Mouse (Mus musculus) brain, embryonic 14.5 days (tissue): ENCODE measurements at regions not wholly inside any gene's neighbourhood (a gene's known extent, or its start where the extent isn't known, plus 50 kb on each side); places are given as distances from the start of the nearest gene placed in this dataset.

Experiments used
- DNase-seq: peaks from one replicate; pipeline ENCODE4 v3.0.0-alpha.2; 2011; ENCODE audit warnings: low read depth
- CTCF ChIP-seq: fragments of 200-500 bp; IDR thresholded peaks from 2 replicates; pipeline ENCODE4 v1.5.1; 2012; ENCODE audit warnings: inconsistent platforms, mild to moderate bottlenecking, moderate library complexity, borderline replicate concordance; ENCODE audit not compliant: insufficient read depth, insufficient read length; ENCODE audit errors: extremely low read depth
- POLR2A ChIP-seq: fragments of 200-500 bp; IDR thresholded peaks from 2 replicates; pipeline ENCODE4 v1.6.1; 2012; ENCODE audit warnings: mild to moderate bottlenecking, inconsistent platforms, borderline replicate concordance; ENCODE audit not compliant: poor library complexity, insufficient read depth, insufficient read length, severe bottlenecking; ENCODE audit errors: extremely low read depth

DNA sequence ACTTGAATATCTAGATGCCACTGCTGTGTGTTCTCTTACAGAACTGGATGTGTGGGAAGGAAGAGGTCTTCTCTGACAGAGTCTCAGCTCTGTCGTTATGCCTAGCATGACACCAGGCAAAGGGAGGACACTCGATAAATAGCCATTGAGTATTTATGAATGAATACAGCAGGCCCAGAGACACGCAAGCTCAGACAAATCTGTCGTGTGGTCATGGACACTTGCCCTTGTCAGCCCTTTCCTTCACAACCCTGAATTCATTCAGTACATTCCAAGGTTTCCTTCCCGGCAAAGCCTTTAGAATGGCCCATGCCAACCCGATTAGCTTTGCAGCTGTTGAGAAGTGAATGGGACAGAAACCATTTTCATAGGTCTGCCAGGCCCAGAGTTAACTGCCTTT lies 176.1 kb upstream of the 1700066M21Rik start:
- TF ChIP-seq CTCF, result no peak
- TF ChIP-seq POLR2A, result no peak
- no peak for DNase-seq

GRCm38 (mm10) chr1:57204331-57204730 lies 173.1 kb upstream of the 1700066M21Rik start:
- peak; percentile 48 for DNase-seq
- TF ChIP-seq POLR2A (no peak), CTCF (no peak)

DNA sequence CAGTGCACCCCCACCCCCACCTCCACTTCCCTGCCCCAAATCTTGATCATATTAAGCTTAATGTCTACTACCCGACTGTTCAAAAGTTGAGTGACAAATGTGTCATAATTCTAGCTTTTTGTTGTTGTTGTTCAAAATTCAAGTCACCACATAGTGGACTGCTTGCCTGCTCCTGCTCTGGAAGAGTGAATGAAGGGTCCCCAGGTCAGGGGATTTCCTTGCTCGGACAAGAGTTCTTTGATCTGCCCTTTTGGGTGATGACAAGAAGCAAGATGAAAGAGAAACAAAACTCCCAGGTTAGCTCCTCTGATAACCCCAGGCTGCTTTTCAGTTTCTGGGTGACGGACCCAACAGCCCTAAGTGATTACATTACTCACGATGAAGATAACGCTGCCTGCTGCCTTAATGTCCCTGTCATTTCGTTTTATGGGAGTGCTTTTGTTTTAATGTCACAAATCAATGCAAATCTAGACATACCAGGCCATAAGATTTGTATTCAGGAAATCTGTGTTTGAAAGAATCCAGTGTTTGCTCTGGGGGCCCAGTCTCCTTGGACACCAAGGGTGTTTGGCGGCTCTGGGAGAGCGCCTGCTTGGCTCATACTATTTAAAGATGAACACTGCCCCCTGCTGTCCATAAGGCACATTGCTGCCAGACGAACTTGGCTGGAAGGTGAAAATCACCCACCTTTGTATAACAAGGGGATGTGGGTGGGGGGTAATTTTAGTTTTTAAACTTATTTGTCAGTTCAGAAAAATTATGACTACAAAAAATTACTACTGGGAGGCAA lies 172.0 kb upstream of the 1700066M21Rik start:
- TF ChIP-seq POLR2A, result no peak
- peak; percentile 89 for TF ChIP-seq CTCF
- DNase-seq, result peak; percentile 92

DNA sequence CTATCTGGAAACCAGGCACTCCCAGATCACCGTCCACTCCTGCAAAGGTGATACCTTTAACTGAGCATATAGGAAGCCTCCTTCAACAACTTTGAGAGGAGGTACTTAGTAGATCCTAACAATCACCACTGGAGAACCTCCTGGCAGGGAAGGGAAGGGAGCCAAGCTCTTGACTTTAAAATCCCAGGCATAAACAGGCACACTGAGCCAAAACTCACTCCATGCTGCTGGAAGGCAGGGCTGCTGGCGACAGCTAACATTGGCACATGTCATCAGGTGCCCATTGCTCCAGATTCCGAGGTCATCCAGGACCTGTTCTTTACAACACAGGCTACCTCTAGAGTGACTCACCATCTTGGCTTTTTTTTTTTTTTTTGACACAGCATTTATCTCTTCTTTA lies 170.9 kb upstream of the 1700066M21Rik start:
- TF ChIP-seq CTCF, result no peak
- TF ChIP-seq POLR2A, result no peak
- DNase-seq, result no peak

DNA sequence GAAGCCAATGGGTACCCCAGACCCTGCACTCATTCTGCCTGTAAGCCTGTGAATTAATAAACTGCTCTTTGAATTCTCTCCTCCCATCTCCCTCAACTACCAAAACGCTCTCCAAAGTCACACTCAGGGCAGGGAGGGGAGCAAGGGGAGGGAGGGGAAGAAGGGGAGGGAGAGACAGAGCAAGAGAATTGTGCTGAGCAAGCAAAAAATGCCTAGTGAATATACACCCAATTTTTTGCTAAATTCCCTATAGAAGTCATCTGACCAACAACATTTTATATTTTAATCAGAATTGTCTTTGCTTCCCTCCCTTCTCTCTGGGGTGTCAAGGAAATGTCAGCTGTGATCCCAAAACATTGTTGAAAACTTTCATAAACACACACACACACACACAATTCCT lies 170.5 kb upstream of the 1700066M21Rik start:
- no peak for DNase-seq
- TF ChIP-seq CTCF, result no peak
- TF ChIP-seq POLR2A, result no peak

DNA sequence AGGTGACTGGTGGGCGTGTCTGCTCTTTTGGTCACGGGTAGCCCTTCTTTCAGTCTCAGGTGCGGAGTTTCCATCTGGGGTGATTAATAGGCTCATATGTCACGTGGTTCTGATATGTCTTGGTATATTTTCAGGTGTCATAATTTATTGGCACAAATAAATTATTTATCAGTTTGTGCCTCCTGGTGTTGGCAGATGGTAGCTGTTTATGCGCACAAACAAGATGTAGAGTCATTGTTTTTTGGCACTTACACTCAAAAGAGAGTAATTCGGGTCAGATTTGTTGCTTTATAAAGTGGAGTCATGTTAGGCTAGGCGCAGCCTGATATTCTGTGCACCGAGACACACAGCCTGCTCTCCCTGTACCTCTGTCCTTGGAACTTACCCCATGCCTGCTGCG lies 169.0 kb upstream of the 1700066M21Rik start:
- TF ChIP-seq POLR2A (no peak), CTCF (no peak)
- peak; percentile 54 for DNase-seq

DNA sequence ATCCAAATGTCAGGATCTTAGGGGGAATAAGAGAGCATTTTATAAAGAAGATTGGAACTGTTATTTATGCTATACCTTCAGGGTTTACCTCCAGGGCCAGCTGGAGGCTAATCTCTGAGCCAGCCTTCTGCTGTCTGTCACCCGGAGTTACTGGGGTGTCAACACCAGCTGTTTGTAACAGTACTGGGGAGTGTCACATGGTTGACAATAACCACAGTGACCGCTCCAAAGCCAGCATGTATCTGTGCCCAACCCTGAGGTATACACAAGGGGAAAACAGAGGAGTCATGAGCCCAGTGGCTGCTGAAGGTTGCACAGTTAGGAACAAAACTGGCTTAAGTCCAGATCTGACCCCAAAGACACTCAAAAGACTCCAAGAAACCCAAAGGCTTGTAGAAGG lies 168.1 kb upstream of the 1700066M21Rik start:
- DNase-seq, result peak; percentile 76
- TF ChIP-seq CTCF (no peak), POLR2A (no peak)

DNA sequence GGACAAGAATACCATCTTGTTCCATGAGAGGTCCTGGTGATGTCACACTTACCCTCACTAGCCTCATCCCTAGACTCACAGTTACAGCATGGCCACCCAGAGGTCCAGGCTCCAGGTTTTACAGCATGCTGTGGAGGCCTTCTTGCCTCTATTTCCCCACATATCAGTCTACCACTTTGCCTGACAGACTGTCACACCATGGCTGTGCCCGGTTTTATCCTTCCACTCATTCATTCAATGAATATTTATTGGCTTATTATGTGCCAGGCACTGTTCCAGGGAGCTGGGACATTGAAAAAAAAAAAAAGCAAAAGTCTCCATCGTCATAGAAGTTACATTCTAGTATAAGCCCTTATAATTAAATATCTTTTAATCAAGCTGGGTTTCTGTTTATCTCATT lies 166.4 kb upstream of the 1700066M21Rik start:
- TF ChIP-seq CTCF (no peak), POLR2A (no peak)
- peak; percentile 74 for DNase-seq

GRCm38 (mm10) chr1:57213428-57213874 lies 164.0 kb upstream of the 1700066M21Rik start:
- TF ChIP-seq POLR2A (no peak), CTCF (no peak)

DNA sequence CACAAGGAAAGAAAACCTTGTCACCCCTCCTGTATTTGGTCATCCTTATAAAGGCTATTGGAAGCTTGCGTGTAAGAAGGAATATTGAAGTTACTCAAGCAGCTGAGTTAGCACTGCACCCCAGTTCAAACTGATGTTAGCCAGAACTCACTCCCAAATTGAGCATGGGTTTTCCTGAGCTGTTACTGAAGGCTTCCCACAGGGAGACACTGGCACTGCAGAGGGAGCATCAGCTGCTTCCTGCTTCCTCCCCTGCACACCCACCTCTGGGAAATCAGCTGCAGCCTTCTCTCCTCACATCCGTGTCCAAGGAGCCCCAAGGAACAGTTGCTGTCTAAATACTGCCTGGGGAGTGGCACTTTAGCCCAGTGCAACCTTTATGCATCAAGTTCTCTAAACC lies 163.2 kb upstream of the 1700066M21Rik start:
- TF ChIP-seq CTCF, result no peak
- TF ChIP-seq POLR2A, result no peak
- DNase-seq, result no peak

More at GRCm38 (mm10) chr1:57213428-57213874, 164.0 kb upstream of the 1700066M21Rik start:
- DNase-seq, result peak; percentile 91

GRCm38 (mm10) chr1:57217656-57218055 lies 159.8 kb upstream of the 1700066M21Rik start:
- peak; percentile 90 for DNase-seq
- TF ChIP-seq CTCF, result no peak

GRCm38 (mm10) chr1:57218127-57218526 lies 159.3 kb upstream of the 1700066M21Rik start:
- peak; percentile 87 for DNase-seq

More at GRCm38 (mm10) chr1:57218127-57218526, 159.3 kb upstream of the 1700066M21Rik start:
- TF ChIP-seq POLR2A (no peak), CTCF (no peak)
